Mouse (Mus musculus): Measurements from ENCODE around the gene Nt5c.
"Not testable (repeated sequence)": the region's sequence is repeated elsewhere in the genome, so short reads cannot be mapped to it uniquely, and the experiment has no call there.

Gene Nt5c

DNA sequence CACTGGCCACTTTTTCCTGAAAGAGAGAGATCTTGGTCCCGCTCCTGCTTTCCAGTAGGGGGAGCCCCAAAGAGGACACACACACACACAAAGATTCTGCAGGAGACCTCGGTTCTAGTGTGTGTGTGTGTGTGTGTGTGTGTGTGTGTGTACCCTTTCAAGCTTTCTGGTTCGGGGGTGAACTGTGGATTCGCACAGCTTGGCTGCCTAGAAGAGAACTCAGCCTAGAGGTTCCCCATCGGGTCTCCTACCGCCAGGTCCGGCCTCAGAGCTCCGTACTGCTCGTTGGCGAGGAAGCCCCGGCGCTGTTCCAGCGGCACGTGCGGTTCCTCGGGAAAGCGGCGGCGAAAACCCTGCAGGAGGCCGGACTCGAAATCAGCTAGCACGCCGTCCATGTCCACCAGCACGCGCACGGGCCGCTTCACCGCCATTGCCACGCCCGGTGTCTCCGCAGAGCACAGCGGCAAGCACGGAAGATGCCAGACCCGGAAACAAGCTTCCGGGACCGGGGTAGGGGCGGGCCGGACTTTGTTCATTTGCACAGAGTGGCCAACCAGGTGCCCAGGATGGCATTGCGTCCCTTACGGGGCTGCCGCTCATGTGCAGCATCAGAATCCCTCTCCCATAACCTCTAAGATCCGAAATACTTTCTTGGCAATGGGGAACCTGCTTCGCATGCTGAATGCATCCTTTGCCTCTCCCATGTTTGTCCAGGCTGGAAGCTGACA lies at the start of gene Nt5c:
Gene Nt5c, minus strand, starts transcription at position 507 of the 728 bp plus-strand sequence.
- peak; percentile 75 for DNase-seq (ENCODE audit: low read depth)

- DNase-seq (ENCODE audit: low read depth), result no peak
These were observed 46.4 kb upstream of the Nt5c start for GRCm38 (mm10) chr11:115538045-115538444.

GRCm38 (mm10) chr11:115536856-115537568 lies 45.4 kb upstream of the Nt5c start:
- DNase-seq (ENCODE audit: low read depth), result no peak

GRCm38 (mm10) chr11:115536038-115536681 lies 44.5 kb upstream of the Nt5c start, which contains the start of gene Sumo2:
Gene Sumo2, minus strand, starts transcription at chr11:115536276.
- peak; percentile 94 for DNase-seq (ENCODE audit: low read depth)

DNA sequence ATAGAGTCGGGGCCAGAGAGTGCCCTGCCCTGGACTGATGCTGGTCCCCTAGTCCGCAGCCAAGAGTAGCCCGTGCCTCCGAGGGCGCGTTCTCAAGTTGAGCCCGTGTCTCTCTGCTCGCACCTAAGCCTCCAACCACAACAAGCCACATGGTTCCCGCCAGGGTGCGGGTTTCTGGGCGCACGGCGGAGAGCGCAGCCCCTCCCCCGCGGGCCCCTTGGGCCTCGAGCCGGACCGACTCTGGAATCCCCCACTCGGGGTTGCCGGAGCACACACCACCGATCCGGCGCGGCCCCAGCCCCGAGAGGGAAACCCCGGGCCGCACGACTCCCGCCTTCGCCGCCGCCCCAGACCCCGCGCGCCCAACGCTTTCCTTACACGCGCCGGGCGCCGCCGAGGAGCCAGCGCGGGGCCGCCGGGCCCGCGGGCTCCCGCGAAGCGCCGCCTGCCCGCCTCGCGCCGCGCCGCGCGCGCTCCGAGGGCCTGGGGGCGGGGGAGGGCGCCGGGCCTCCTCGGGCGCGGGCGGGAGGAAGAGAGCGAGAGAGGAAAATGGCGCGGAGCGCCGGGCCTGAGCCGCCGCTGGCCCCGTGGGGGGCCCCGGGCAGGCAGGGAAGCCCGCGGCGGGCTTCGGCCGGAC lies 43.9 kb upstream of the Nt5c start:
- peak; percentile 34 for DNase-seq (ENCODE audit: low read depth)

DNA sequence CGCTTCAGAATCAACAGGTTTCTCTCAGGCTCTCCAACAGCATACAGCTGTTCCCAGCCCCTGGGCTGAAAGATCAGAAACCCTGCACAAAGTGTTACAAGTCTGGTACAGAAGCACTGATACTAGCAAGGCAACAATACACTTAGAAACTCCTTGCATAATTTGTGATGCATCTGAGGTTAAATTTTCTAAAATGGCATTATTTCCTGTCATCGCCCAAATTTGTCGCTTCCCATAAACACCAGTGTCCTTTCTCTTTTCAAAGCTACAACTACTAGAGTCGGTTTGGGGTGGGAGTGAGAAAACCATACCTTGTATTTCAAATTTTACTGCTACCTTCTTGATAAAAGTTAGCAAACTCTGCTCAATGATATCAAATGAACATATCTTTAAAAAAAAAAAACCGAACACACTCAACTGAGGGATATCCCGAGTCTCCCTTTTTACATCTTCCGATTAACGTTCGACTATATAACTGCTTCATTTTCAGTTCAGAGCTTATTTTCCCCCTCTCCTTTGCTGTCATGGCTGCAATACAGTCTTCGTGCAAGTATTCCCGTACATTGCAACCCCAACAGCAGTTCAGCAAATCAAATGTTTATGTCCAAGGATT lies 43.2 kb upstream of the Nt5c start:
- DNase-seq (ENCODE audit: low read depth), result no peak

- DNase-seq (ENCODE audit: low read depth), result not testable (repeated sequence)
These were observed 34.8 kb upstream of the Nt5c start for GRCm38 (mm10) chr11:115526446-115526845.

DNA sequence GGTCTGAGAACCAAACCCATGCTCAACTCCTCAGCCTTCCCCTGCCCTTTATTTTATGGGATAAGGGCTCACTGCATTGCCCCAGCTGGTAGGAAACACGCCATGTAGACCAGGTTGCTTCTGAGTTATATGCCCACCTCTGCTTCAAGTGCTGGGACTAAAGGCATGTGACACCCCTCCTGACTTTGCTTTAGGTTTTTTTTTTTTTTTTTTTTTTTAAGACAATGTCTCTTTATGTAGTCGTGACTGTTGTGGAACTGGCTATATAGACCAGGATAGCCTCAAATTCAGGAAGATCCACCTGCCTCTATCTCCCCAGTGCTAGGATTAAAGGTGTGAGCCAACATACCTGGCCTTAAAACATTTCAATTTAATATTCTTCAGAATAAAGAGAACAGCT lies 31.0 kb upstream of the Nt5c start:
- DNase-seq (ENCODE audit: low read depth), result no peak

- no peak for DNase-seq (ENCODE audit: low read depth)
These were observed 30.6 kb upstream of the Nt5c start for GRCm38 (mm10) chr11:115522238-115522637.

GRCm38 (mm10) chr11:115521080-115521479 lies 29.4 kb upstream of the Nt5c start:
- DNase-seq (ENCODE audit: low read depth), result no peak

GRCm38 (mm10) chr11:115520218-115520617 lies 28.6 kb upstream of the Nt5c start:
- DNase-seq (ENCODE audit: low read depth), result no peak

- no peak for DNase-seq (ENCODE audit: low read depth)
These were observed 27.9 kb upstream of the Nt5c start for GRCm38 (mm10) chr11:115519581-115519980.

- no peak for DNase-seq (ENCODE audit: low read depth)
These were observed 27.0 kb upstream of the Nt5c start for GRCm38 (mm10) chr11:115518693-115519092.

- no peak for DNase-seq (ENCODE audit: low read depth)
These were observed 25.3 kb upstream of the Nt5c start for GRCm38 (mm10) chr11:115516942-115517341.

- no peak for DNase-seq (ENCODE audit: low read depth)
These were observed 23.4 kb upstream of the Nt5c start for GRCm38 (mm10) chr11:115515021-115515420.

- peak; percentile 92 for DNase-seq (ENCODE audit: low read depth)
These were observed 22.6 kb upstream of the Nt5c start, which contains the start of gene Jpt1 for GRCm38 (mm10) chr11:115514238-115514663. Gene Jpt1, minus strand, starts transcription at chr11:115514387.

- peak; percentile 48 for DNase-seq (ENCODE audit: low read depth)
These were observed 21.9 kb upstream of the Nt5c start for GRCm38 (mm10) chr11:115513271-115514237.

DNA sequence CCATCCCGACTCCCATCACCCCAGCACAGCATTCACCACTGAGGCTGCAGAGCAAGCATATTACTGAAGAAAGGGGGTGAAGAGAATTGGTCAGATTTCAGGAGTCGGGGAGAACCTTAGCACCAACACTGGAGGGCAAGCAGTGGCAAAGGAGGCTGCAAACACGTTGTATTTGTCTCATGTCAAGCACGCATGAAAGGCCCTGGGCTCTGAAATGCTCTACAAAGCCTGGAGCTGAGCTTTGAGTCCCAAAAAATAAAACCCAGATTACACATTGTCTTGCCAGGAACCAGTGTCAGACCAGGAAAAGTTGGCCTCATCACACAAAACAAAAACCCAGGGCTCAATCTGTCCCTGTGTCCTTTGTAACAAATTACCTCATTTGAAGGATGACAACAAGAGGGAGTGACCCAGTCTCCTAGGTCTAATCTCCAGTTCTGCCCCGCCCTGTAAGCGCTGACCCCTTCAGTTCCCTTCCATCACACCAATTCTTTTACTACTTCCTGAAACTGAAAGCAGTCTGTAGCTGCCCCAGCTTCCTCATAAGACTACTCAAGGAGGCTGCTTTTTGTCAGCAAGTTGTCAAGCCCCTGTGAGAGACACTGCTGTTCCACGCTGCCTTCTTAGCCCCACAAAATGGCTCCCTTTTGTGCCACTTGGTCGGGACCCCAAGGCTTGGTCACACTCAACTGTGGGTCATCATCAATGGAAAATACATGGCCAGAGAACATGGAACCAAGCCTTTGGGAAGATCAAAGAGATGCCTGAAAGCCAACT lies 20.9 kb upstream of the Nt5c start:
- DNase-seq (ENCODE audit: low read depth), result no peak

DNA sequence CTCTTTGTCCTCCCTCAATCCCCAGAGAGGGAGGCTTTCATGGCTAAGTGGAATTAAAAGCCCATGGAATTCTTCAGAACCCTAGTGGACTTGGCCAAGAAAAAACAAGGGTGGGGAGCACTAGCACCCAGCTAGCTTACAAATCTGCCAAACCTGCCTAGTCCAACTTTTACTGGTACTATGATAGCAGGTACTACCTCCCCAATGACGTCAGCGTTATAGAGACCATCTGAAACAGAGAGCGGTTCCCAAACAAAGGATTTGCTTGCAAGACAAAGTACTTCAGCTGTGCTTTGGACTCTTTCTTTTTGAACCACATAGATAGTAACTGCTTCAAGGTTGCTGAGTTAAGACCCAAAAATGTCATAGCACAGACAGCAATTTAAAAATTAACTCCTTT lies 20.3 kb upstream of the Nt5c start:
- no peak for DNase-seq (ENCODE audit: low read depth)

DNA sequence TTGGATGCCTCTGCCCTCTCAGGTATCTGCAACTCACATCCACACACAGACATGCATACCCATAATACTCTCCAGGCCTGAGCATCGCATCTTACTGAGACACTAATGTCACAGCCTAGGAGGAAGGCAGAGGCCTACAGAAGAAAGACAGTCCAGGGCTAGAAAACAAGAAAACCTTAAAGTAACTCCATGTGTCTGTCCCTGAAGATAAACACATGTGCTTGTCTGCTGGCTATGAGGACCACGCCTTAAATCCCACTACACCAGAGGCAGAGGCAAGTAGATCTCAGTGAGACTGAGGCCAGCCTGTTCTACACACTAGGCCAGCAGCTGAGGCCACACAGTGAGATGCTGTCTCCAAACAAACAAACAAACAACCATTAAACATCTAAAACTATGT lies 19.5 kb upstream of the Nt5c start:
- peak; percentile 69 for DNase-seq (ENCODE audit: low read depth)
